Mouse (Mus musculus): ENCODE results near the gene Ilf2.

Gene Ilf2

GRCm38 (mm10) chr3:90512276-90512675 lies 36.4 kb downstream of the Ilf2 start:
- no peak for DNase-seq

DNA sequence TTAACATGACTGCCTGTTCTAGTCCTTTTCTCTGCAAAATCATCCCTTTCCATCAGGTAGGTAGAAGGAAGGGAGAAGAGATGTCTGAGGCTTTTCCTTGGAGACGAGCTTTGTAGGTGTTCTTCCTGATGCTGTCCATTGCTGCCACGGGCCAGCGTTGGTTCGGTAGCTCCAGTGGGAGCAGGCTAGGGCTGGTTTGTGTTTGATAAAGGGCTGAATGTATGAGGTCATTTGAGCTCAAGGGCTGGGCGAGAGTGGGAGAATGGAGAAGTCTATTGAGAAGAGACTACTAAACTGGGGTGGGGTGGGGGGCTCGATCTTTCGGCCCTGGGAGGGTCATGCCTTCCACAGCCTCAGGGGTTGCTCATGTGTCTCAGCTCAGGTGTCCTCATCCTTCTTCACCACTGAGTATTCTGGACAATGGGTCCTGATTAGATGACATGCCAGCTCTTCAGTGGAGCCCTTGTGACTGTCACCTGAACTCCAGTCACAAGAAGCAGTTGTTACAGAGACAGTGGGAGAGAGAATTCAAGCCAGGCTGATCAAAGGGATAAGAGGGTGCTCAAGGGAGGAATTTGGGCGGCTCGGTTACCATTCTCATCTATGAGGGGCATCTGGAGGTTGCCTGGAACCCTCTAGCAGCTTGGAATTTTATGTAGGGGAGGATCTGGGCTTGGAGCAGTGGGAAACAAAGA lies 37.2 kb downstream of the Ilf2 start:
- no peak for DNase-seq

DNA sequence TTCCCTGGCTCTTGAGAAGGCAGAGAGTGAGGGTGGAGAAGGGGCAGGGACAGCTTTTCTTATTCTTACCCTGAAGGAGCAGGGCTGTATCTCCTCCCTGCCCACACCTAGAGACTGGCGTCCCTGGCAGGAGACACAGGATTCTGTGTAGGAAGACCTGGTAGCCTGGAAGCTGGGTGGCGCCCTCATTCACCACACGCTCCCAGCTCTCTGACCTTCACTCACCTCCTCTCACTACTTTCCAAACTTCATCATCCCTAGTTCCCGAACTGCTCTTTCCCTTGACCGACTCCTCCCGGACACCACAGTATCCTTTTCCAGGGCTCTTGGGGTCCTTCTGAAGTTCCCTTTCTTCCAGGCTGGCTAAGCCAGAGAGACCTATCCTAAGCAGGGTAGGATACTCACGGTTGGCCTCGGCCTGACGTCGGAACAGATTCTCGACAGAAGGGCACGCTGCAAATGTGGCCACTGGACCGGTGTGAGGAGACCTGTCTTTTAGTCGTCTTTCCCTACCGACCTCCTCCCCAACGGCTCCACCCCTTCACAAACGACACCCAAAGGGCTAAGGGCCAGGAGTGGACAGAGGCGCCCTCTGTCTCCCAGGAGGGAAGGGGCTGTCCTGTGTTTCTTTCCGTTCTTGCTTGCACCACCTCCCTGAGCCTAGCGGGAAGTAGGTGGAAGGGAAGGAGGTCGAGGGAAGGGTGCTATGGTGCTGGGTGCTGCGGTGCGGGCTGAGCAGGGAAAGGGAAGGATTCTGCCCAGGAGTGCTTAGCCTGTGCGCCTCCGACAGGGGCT lies 38.1 kb downstream of the Ilf2 start, which contains the start of the genes S100a1 and S100a13:
Gene S100a1 (minus strand): TSS at position 597 of the 795 bp plus-strand sequence.
Gene S100a13 (plus strand): TSS at position 640 of the 795 bp plus-strand sequence.
- peak; percentile 34 for DNase-seq

- peak; percentile 72 for DNase-seq
These were observed 38.8 kb downstream of the Ilf2 start for GRCm38 (mm10) chr3:90514691-90515090.

GRCm38 (mm10) chr3:90515242-90515641 lies 39.3 kb downstream of the Ilf2 start:
- DNase-seq = no peak

GRCm38 (mm10) chr3:90515789-90516188 lies 39.9 kb downstream of the Ilf2 start:
- no peak for DNase-seq

DNA sequence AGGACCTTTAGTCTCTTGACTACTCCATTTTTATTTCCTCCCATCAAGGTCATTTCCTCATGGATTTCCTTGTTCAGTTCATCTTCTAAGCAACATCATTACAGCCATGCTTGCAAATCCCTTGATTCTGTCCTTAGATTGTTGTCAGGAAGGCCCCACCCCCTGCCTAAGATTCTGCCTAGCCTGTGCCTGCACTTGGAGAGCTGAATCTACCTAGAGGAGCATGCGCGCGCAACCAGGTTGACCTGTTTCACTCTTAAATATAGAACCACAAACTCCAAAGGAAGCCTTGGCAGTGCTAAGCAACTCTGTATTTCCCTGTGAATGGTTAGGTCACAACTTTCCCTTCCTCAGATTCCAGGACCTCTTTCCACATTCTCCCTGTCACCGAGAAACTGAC lies 41.8 kb downstream of the Ilf2 start:
- DNase-seq = no peak

- DNase-seq = peak; percentile 20
These were observed 49.5 kb downstream of the Ilf2 start for GRCm38 (mm10) chr3:90525421-90525820.

GRCm38 (mm10) chr3:90526076-90526475 lies 50.1 kb downstream of the Ilf2 start:
- no peak for DNase-seq

DNA sequence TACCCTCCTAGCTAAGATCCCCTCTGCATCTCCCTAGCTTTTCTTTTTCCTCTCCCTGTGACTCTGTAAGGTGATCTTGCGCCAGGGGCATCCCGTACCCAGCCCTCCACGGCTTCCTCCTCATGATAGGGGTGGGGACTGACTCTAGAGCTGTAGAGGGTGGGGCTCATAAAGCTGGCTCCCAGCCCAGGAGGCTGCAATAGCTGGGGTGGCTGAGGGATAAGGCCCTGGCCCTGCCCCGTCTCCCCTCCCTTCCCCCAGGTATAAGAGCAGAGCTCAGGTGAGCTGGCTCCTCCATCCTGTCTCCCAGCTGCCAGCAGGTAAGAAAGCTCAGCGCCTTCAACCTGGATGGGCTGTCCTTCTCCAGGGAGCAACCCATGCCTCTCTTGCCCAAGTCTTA lies 50.7 kb downstream of the Ilf2 start, which contains the start of gene S100a14:
Gene S100a14 (plus strand): TSS at position 277 of the 400 bp plus-strand sequence.
- no peak for DNase-seq

DNA sequence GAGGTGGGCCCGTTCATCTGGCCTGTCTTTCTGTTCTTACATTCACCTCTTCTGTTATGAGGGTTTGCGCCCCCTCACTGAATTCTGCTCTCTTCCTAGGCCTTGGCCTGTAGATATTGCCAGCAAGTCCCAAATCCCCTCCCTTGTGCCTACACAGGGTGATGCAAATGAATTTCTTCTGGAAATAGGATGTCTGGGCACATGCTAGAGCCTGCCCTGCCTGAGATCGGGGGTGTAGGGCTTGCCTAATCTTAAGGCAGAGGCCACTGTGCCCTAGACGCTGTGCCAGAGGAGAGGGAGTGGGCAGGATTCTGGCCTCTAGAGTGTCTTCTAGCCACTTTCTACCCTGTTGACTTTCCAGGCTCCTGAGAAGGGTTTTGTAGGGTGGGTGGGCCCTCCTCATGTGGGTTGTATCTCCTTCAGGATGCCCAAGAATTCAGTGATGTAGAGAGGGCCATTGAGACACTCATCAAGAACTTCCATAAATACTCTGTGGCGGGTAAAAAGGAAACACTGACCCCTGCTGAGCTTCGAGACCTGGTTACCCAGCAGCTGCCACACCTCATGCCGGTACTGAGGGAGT lies 51.5 kb downstream of the Ilf2 start:
- DNase-seq = no peak

DNA sequence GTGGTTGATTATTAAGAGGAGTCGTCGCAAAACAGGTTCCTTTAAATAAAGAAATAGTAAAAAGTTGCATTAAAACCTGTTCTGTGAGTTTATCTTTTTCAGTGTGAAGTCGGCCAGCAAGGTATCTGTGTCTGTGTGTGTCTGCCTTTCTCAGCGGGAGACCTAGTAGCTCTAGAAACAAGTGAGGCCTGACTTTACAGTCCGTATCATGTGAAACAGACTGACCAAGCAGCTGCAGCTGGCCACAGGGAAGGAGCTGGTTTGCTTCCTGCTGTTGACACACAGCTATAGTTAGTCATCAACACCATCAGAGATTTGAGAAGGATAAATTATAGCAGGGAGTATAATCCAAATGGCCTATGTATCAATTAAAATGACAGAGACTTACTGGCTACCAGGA lies 55.8 kb downstream of the Ilf2 start:
- DNase-seq = no peak

DNA sequence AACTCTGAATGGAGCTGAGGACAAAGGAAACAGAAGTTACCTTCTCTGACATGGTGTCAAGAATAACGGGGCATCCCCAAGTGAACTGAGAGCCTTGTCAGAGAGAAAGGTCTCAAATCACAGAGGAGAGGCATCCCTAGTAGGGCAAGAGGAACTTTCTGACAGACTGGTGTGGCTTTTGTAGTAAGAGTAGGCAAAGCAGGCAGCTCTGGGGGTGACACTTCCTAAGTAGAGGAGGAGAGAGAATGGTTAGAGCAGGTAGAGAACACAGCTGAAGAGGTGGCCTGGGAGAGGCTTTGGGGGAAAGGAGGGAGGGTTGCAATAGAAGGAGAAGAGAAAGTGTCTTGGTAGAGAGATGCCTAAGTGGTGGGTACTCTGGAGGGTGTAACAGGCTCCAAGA lies 59.5 kb downstream of the Ilf2 start:
- no peak for DNase-seq

DNA sequence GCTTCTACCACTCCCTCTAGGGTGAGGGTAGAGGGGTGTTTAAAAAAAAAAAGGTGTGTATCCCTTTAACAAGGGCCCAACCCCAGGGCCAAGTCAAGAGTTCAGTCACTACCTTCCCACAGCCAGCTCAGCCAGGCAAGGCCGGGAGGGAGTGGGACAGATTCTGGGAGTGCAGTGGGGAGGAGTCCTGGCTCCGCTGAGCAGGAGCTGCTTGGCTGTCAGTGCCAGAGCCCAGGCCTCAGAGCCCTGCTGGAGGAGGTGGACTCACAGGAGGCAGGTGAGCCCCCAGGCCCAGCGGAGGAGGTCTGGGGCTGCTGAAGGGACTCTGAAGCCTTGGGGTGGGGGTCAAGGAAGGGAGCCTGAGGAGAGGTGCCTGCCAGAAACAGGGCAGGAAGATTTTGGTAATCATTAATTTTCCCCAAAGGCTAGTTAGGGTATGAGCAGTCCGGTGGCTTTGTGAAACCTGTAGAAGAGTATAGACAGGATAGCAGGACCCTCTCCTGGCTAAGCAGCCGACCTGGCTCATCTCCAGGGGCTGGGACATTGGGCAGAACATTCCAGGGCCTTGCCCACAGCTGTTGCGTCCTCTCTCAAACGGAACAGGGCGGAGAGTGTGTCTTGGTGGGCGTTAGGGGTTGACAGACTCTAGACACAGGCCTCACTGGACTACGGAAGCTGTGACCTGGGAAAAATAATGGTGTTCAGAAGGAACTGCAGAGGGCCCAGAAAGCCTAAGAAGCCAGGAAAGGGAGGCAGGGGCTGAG lies 61.4 kb downstream of the Ilf2 start, which contains the start of gene S100a16:
Gene S100a16 (plus strand): TSS at position 114 of the 764 bp plus-strand sequence.
- DNase-seq = no peak

DNA sequence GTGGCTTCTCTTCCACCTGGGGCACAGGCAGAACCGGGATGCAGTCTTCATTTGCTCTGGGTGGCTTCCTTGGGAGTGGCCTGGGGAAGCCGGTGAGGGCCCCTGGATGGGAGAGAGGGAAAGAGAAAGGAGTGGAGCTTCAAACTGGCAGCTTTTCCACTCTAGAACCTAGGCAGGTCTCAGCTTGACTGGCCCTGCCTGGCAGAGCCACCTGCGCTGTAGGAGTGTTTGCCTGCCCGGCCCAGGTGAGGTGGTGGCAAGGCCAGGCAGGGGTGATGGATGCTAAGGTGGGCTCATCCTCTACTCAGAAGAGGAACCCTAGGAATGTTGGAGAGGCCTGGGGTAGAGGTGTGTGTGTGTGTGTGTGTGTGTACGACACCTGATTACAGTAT lies 62.0 kb downstream of the Ilf2 start:
- no peak for DNase-seq
